Mouse (Mus musculus) kidney, adult 2 months (tissue): ENCODE results near the gene Fos. TPM values are rescaled to one million over a fixed set of nuclear protein-coding genes. Genes with fewer than 3 reads are reported as not detected.

ENCODE experiments used
- DNase-seq: peaks from one replicate; pipeline ENCODE4 v3.0.0; 2021
- H3K27ac ChIP-seq: fragments of 200-500 bp; 2 replicates; pipeline ENCODE4 v1.5.1; 2012; ENCODE audit warnings: low read depth, low read length, control low read depth, inconsistent platforms; ENCODE audit not compliant: insufficient read depth
- H3K27me3 ChIP-seq: fragments of 200-500 bp; replicated peaks from 2 replicates; pipeline ENCODE4 v1.6.1; 2012; ENCODE audit warnings: mild to moderate bottlenecking, moderate library complexity, low read length, inconsistent platforms; ENCODE audit not compliant: control insufficient read depth, insufficient read depth
- H3K36me3 ChIP-seq: fragments of 200-500 bp; 2 replicates; pipeline ENCODE4 v1.6.1; 2012; ENCODE audit warnings: mild to moderate bottlenecking, moderate library complexity, low read length, inconsistent platforms; ENCODE audit not compliant: control insufficient read depth, insufficient read depth
- H3K4me1 ChIP-seq: fragments of 200-500 bp; 2 replicates; pipeline ENCODE4 v1.6.1; 2011; ENCODE audit warnings: low read length; ENCODE audit not compliant: control insufficient read depth, insufficient read depth
- H3K4me3 ChIP-seq: fragments of 200-500 bp; 2 replicates; pipeline ENCODE4 v1.5.1; 2011; ENCODE audit warnings: mild to moderate bottlenecking, low read depth, low read length, control low read depth; ENCODE audit not compliant: insufficient read depth
- CTCF ChIP-seq: fragments of 200-500 bp; conservative IDR thresholded peaks from 2 replicates; pipeline ENCODE4 v1.5.1; 2011; ENCODE audit warnings: low read depth, mild to moderate bottlenecking, control low read depth, low read length, moderate library complexity, mixed read lengths; ENCODE audit not compliant: insufficient read depth, insufficient read length
- POLR2A ChIP-seq: fragments of 200-500 bp; IDR thresholded peaks from one replicate; pipeline ENCODE4 v1.6.1; 2011; ENCODE audit warnings: low read depth, low read length, control low read depth
- WGBS: fragments of 180-500 bp; shearing (Covaris S2); methylation state at CpG from one replicate; pipeline ENCODE4 v1.1.7; 2018; 5-methylcytosine and 5-hydroxymethylcytosine counted together
- polyA plus RNA-seq: library from polyadenylated mRNA; depleted of rRNA; stranded (reverse); fragments of >200 nt; gene quantifications from 2 replicates; pipeline ENCODE4 v1.2.3, GENCODE M21; 2012

Fos gene
- polyA plus RNA-seq, 1 experiment: 1.2 TPM

- H3K36me3 ChIP-seq: no peaks in the 10 kb centered on the region
- no peak overlapping the region for H3K4me3 ChIP-seq
- WGBS: 85% methylated on average over 7 of the region's 7 CpGs
- H3K27ac ChIP-seq: no peak overlapping the region
- H3K27me3 ChIP-seq: no peaks in the 10 kb centered on the region
- no peak for DNase-seq
- TF ChIP-seq POLR2A (no peak), CTCF (no peak)
- H3K4me1 ChIP-seq: peaks cover 2% of the 10 kb centered on the region; the same call in 1 of the 2 replicates
Observed at GRCm38 (mm10) chr12:85489232-85489886, 15.7 kb downstream of the Fos start.

- Histone ChIP-seq H3K4me3 (no peak overlapping the region), H3K4me1 (peaks cover 2% of the 10 kb centered on the region; the same call in 1 of the 2 replicates), H3K27me3 (no peaks in the 10 kb centered on the region), H3K36me3 (no peaks in the 10 kb centered on the region), H3K27ac (no peak overlapping the region)
- TF ChIP-seq POLR2A: no peak
- TF ChIP-seq CTCF: no peak
- DNase-seq: no peak
- 76% methylated on average over 10 of the region's 10 CpGs for WGBS
Observed at GRCm38 (mm10) chr12:85490096-85490820, 16.6 kb downstream of the Fos start.

DNA sequence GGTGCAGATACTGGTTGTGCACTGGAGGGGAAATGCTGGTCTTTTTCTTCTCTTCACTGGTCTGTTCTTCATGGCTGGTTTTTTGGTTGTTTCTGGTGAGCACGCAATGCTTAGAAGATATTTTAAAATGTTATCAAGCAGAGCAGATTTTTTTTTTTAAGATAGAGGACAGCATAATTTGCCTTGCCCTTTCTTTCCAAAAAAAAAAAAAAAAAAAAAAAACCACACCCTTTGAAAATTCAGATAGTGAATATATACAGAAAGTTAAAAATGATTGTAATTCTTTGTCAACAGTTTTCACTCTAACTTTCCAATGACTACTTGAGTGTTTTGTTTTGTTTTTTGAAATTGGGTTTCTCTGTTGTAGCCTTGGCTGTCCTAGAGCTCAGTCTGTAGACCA is 17.3 kb downstream of the Fos start:
- no peak for TF ChIP-seq POLR2A
- no peak for TF ChIP-seq CTCF
- Histone ChIP-seq H3K4me3 (no peak overlapping the region), H3K36me3 (no peaks in the 10 kb centered on the region), H3K27ac (no peak overlapping the region), H3K4me1 (peaks cover 2% of the 10 kb centered on the region; the same call in 1 of the 2 replicates), H3K27me3 (no peaks in the 10 kb centered on the region)
- 72% methylated on average over 1 of the region's 1 CpGs for WGBS
- DNase-seq: no peak

DNA sequence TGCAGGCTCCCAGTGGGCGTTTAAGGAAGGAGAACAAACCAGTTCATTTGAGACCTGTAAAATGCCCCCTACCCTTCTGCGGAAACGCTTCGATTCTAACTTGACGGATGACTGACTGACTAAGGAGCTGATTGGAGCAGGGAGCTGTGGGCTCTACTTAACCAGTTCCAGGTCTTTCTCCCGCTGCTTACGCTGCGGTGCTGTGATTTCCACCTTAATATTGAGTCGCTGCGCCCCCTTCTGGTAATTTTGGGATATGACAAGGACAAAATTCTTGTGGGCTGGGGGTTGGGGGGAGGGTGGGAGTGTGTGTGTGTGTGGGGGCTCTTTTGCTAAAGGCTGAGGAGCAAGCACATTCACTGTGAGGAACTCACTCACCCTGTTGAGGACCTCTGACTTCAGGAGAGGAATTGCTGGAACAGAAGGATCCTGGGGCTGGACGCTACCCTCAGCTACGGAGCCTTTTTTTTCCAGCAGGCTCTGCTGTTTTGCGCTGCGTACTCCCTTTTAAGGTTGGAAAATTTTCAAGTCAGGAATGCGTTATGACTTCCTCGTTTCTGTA is 18.5 kb downstream of the Fos start:
- Histone ChIP-seq H3K4me1 (peaks cover 2% of the 10 kb centered on the region; the same call in 1 of the 2 replicates), H3K4me3 (no peak overlapping the region), H3K27me3 (no peaks in the 10 kb centered on the region), H3K36me3 (no peaks in the 10 kb centered on the region), H3K27ac (no peak overlapping the region)
- TF ChIP-seq CTCF (peak; percentile 69), POLR2A (no peak)
- 12% methylated on average over 16 of the region's 16 CpGs for WGBS
- peak; percentile 67 for DNase-seq

- H3K4me1 ChIP-seq: 0 out of 2 replicates have a peak, but pooled peaks cover 2% of the 10 kb centered on the region
- DNase-seq: no peak
- TF ChIP-seq CTCF: no peak
- TF ChIP-seq POLR2A: no peak
Observed at GRCm38 (mm10) chr12:85496336-85496735, 22.6 kb downstream of the Fos start.

DNA sequence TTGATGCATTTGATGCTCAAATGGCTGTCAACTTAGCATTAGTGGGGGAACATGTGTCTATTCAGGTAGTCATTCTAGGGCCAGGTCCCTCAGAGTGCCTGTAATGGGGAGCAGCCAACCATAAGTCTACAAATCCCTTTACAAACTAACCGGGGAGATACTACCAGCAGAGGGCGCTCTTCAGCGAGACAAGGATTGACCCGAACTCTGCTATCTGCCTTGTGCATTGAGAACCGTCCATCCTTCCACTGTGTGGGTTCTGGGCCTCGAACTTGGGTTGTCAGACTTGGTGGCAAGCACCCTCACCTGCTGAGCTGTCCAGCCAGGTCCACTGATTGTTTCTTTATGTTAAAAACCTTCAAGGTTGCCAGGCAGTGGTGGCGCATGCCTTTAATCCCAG is 23.1 kb downstream of the Fos start:
- H3K27ac ChIP-seq: no peak overlapping the region
- no peak overlapping the region for H3K4me3 ChIP-seq
- no peaks in the 10 kb centered on the region for H3K27me3 ChIP-seq
- DNase-seq: peak; percentile 79
- TF ChIP-seq CTCF (peak; percentile 85), POLR2A (no peak)
- 19% methylated on average over 7 of the region's 7 CpGs for WGBS
- H3K4me1 ChIP-seq: 0 out of 2 replicates have a peak, but pooled peaks cover 2% of the 10 kb centered on the region
- H3K36me3 ChIP-seq: no peaks in the 10 kb centered on the region

More at GRCm38 (mm10) chr12:85496336-85496735, 22.6 kb downstream of the Fos start:
- 74% methylated on average over 7 of the region's 7 CpGs for WGBS
- H3K4me3 ChIP-seq: no peak overlapping the region
- no peaks in the 10 kb centered on the region for H3K27me3 ChIP-seq
- H3K36me3 ChIP-seq: no peaks in the 10 kb centered on the region
- no peak overlapping the region for H3K27ac ChIP-seq
